Mouse (Mus musculus): ENCODE measurements around the gene Sec61a2. TPM values are rescaled to one million over a fixed set of nuclear protein-coding genes. Genes with fewer than 3 reads are reported as not detected.

Sec61a2 gene
- total RNA-seq, 4 experiments from 2014 or later, result 88.3 to 135 (median 101) TPM

- DNase-seq (ENCODE audit: low spot score in 2 of 2), result no peak
Observed at GRCm38 (mm10) chr2:5889412-5889811, 5.8 kb downstream of the Sec61a2 start.

- DNase-seq (ENCODE audit: low spot score in 2 of 2), result no peak
Observed at GRCm38 (mm10) chr2:5888865-5889264, 6.4 kb downstream of the Sec61a2 start.

GRCm38 (mm10) chr2:5877446-5877845 is 17.8 kb downstream of the Sec61a2 start:
- no peak for DNase-seq (ENCODE audit: low spot score in 2 of 2)

- DNase-seq (ENCODE audit: low spot score in 2 of 2), result no peak
Observed at GRCm38 (mm10) chr2:5869746-5870145, 25.5 kb downstream of the Sec61a2 start.

- DNase-seq (ENCODE audit: low spot score in 2 of 2), result no peak
Observed at GRCm38 (mm10) chr2:5867681-5868080, 27.6 kb downstream of the Sec61a2 start.

GRCm38 (mm10) chr2:5862834-5863233 is 32.4 kb downstream of the Sec61a2 start, which contains the start of gene Gm13199:
Gene Gm13199 (minus strand): TSS chr2:5862934.
- DNase-seq (ENCODE audit: low spot score in 2 of 2), result no peak

GRCm38 (mm10) chr2:5851866-5852265 is 43.4 kb downstream of the Sec61a2 start:
- DNase-seq (ENCODE audit: low spot score in 2 of 2), result peak in 1 of 2 experiments; percentile 31

GRCm38 (mm10) chr2:5851116-5851515 is 44.1 kb downstream of the Sec61a2 start:
- no peak for DNase-seq (ENCODE audit: low spot score in 2 of 2)

- no peak for DNase-seq (ENCODE audit: low spot score in 2 of 2)
Observed at GRCm38 (mm10) chr2:5845826-5846225, 49.4 kb downstream of the Sec61a2 start.

- peak; percentile 88 to 92 for DNase-seq (ENCODE audit: low spot score in 2 of 2)
Observed at GRCm38 (mm10) chr2:5844873-5845631, 50.2 kb downstream of the Sec61a2 start, which contains the start of the genes Nudt5 and Cdc123. Gene Nudt5 (plus strand): TSS chr2:5845019. Gene Cdc123 (minus strand): TSS chr2:5845164.

GRCm38 (mm10) chr2:5844181-5844872 is 50.9 kb downstream of the Sec61a2 start:
- no peak for DNase-seq (ENCODE audit: low spot score in 2 of 2)

- DNase-seq (ENCODE audit: low spot score in 2 of 2), result no peak
Observed at GRCm38 (mm10) chr2:5840815-5841214, 54.4 kb downstream of the Sec61a2 start.

- no peak for DNase-seq (ENCODE audit: low spot score in 2 of 2)
Observed at GRCm38 (mm10) chr2:5825265-5825913, 69.8 kb downstream of the Sec61a2 start.

GRCm38 (mm10) chr2:5824685-5825084 is 70.5 kb downstream of the Sec61a2 start:
- DNase-seq (ENCODE audit: low spot score in 2 of 2), result no peak

- no peak for DNase-seq (ENCODE audit: low spot score in 2 of 2)
Observed at GRCm38 (mm10) chr2:5824213-5824612, 71.0 kb downstream of the Sec61a2 start.

GRCm38 (mm10) chr2:5822449-5822848 is 72.8 kb downstream of the Sec61a2 start:
- DNase-seq (ENCODE audit: low spot score in 2 of 2), result no peak

GRCm38 (mm10) chr2:5821264-5821663 is 74.0 kb downstream of the Sec61a2 start:
- DNase-seq (ENCODE audit: low spot score in 2 of 2), result no peak

Other genes with a start within 250 kb of the Sec61a2 start
- 100 to 1,000 TPM; 133 to 174 (median 152) TPM for gene Camk1d, start 180.9 kb downstream of the Sec61a2 start, total RNA-seq (2022)
- 10 to 100 TPM; 17.6 to 25.6 (median 23.2) TPM for gene Nudt5, start 50.4 kb downstream of the Sec61a2 start, total RNA-seq (2022)
- gene Cdc123, start 50.3 kb downstream of the Sec61a2 start, total RNA-seq (2022), result 100 to 1,000 TPM; 130 to 158 (median 141) TPM
- 1 to 10 TPM in 3 of 4 experiments, under 1 TPM in 1; 0.80 to 4.7 (median 2.3) TPM for gene Gm13199, start 32.5 kb downstream of the Sec61a2 start, total RNA-seq (2022)
- 10 to 100 TPM in 3 of 4 experiments, 1 to 10 TPM in 1; 6.9 to 12.3 (median 11.1) TPM for gene Dhtkd1, start 47.4 kb upstream of the Sec61a2 start, total RNA-seq (2022)
- 10 to 100 TPM; 32.6 to 52.1 (median 41.1) TPM for gene Upf2, start 56.0 kb upstream of the Sec61a2 start, total RNA-seq (2022)
- gene Proser2, start 234.8 kb upstream of the Sec61a2 start, total RNA-seq (2022), result 1 to 10 TPM; 1.5 to 2.4 (median 1.9) TPM